Mouse (Mus musculus): ENCODE results near the gene Echs1.

Echs1 gene

DNA sequence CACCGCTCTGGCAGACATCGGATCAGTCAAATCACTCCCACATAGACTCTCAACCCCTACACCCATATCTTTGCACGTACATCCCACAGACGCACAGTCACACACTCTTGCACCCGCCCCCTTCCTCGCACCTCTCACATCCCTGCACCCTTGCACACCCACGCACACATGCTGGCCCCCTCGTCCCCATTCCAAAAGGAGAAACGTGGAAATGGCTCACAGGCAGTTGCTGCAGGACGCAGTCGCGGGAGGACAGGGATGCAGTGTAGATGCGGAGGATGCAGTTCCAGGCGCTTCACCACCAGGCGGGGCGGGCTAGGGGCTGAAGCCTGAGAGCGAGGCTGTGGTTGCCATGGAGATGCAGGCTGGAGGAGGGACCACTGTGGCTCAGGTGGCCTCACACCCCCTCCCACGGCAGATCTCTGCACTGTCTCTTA is 34.0 kb downstream of the Echs1 start, which contains the start of gene Caly:
Gene Caly, minus strand, starts transcription at position 307 of the 437 bp plus-strand sequence.
- Histone ChIP-seq H3K9me3 (ENCODE audit: low read length) (no peaks in the 10 kb centered on the region), H3K27me3 (ENCODE audit: insufficient read depth, low read length) (peaks cover 34% of the 10 kb centered on the region), H3K36me3 (ENCODE audit: insufficient read depth, low read length) (no peaks in the 10 kb centered on the region), H3K4me3 (replicated peaks; ENCODE audit: low read length) (0 out of 2 replicates have a peak within 1 kb of the TSS, but pooled peaks have one; percentile 26), H3K4me1 (replicated peaks; ENCODE audit: low read depth, low read length) (peaks cover 48% of the 10 kb centered on the region)
- TF ChIP-seq CTCF (conservative IDR thresholded peaks at IDR 0.05; ENCODE audit: low read length) (peak; percentile 42), POU5F1 (IDR thresholded peaks at IDR 0.05; ENCODE audit: borderline replicate concordance, low read length) (no peak)

DNA sequence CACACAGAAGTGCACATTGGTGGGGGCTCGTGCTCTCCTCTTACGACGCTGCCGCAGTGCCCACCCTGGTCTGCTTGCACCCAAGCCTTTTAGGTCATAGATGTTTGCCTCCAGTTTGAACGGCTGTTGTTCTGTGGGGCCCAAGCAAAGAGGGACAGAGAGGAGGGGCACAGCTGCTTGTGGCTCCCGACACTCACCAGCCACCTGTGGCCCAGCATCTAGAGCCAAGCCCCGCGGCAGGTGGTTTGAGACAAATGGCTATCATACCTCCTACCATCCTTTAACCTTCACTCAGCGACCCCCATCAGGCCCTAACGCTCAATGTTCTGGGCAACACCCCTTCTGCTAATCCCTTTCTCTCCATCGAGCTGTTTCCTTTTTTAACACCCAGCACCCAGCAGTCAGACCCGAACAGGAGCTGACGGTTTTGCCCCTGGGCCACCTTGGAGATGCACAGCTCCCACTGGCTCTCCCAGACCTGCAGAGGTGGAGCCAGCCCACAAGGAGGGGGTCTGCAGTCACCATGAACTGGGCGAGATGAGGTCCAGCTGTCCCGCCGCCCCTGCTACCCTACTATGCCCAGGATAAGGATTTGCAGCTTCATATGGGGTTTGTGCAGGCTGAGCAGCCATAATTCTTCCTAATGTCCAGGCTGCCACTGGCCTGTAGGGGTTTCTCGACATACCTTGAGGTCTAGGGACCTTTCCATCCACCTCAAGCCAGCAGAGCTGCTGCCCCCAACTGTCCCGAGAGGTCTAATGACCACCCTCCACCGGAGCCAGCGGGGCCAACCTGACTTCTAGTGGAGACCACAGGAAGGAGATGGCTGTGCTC is 34.7 kb downstream of the Echs1 start:
- no peaks in the 10 kb centered on the region for H3K36me3 ChIP-seq (ENCODE audit: insufficient read depth, low read length)
- H3K9me3 ChIP-seq (ENCODE audit: low read length) = no peaks in the 10 kb centered on the region
- peaks cover 34% of the 10 kb centered on the region for H3K27me3 ChIP-seq (ENCODE audit: insufficient read depth, low read length)
- H3K4me3 ChIP-seq (replicated peaks; ENCODE audit: low read length) = 0 out of 2 replicates have a peak overlapping the region, but pooled peaks have one; percentile 26
- H3K4me1 ChIP-seq (replicated peaks; ENCODE audit: low read depth, low read length) = peaks cover 50% of the 10 kb centered on the region
- TF ChIP-seq CTCF (conservative IDR thresholded peaks at IDR 0.05; ENCODE audit: low read length) = no peak
- no peak for TF ChIP-seq POU5F1 (IDR thresholded peaks at IDR 0.05; ENCODE audit: borderline replicate concordance, low read length)
- TF ChIP-seq NANOG (IDR thresholded peaks at IDR 0.05; ENCODE audit: borderline replicate concordance, low read length) = no peak

DNA sequence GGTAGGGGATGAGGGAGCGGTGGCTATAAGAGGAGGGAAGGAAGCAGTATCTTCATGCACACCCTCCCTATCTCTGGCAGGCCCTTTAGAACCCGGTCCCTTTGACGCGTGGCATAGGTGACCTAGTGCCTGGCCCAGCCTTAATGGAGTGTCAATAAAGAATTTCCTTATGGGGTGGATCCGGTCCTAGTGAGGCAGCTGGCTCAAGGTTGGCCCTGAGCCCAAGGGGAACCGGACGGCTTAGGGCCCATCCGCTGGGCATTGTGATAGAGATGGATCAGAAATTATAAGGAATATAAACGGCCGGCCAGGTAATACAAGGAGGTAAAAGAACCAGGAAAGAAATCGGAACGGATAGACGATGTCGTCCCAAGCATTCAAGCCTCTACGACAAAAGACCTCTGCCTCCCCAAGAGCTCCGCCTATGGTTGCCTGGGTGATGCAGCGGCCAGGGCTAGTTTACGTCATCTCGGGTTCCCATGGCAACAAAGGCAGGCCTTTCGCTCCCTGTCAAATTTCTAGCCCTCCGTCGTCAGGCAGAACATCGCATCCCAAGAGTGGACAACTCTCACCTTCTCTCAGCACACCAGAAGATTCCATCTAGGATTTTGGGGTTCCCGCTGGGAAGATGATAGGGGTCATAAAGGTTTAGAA is 35.6 kb downstream of the Echs1 start:
- TF ChIP-seq NANOG (IDR thresholded peaks at IDR 0.05; ENCODE audit: borderline replicate concordance, low read length) = no peak
- TF ChIP-seq CTCF (conservative IDR thresholded peaks at IDR 0.05; ENCODE audit: low read length) = no peak
- no peak for TF ChIP-seq POU5F1 (IDR thresholded peaks at IDR 0.05; ENCODE audit: borderline replicate concordance, low read length)

DNA sequence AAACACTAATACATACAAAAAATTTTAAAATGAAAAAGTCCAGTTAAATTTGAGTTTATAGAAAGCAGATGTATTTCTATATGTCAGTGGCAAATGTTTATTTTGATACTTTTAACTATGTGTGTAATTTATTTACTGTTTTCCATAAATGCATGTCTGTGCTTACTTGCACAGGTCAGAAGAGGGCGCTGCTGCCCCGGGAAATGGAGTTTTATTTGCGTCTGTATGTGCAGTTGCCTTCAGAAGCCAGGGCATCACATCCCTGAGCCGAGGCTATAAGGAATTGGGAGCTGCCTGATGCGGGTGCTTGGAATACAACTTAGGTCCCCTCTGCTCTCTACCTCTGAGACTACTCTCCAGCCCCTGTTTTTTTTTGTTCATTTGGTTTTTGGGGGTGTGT is 37.6 kb downstream of the Echs1 start:
- TF ChIP-seq CTCF (conservative IDR thresholded peaks at IDR 0.05; ENCODE audit: low read length) (peak; percentile 81), NANOG (IDR thresholded peaks at IDR 0.05; ENCODE audit: borderline replicate concordance, low read length) (no peak), POU5F1 (IDR thresholded peaks at IDR 0.05; ENCODE audit: borderline replicate concordance, low read length) (no peak)
- Histone ChIP-seq H3K4me3 (replicated peaks; ENCODE audit: low read length) (no peak overlapping the region), H3K36me3 (ENCODE audit: insufficient read depth, low read length) (no peaks in the 10 kb centered on the region)

More for the DNA sequence above, 35.6 kb downstream of the Echs1 start:
- peaks cover 34% of the 10 kb centered on the region for H3K27me3 ChIP-seq (ENCODE audit: insufficient read depth, low read length)
- H3K4me3 ChIP-seq (replicated peaks; ENCODE audit: low read length) = 0 out of 2 replicates have a peak overlapping the region, but pooled peaks have one; percentile 24
- no peaks in the 10 kb centered on the region for H3K9me3 ChIP-seq (ENCODE audit: low read length)
- H3K4me1 ChIP-seq (replicated peaks; ENCODE audit: low read depth, low read length) = peaks cover 52% of the 10 kb centered on the region
- no peaks in the 10 kb centered on the region for H3K36me3 ChIP-seq (ENCODE audit: insufficient read depth, low read length)

GRCm38 (mm10) chr7:140077698-140078097 is 38.6 kb downstream of the Echs1 start:
- no peaks in the 10 kb centered on the region for H3K9me3 ChIP-seq (ENCODE audit: low read length)
- H3K4me1 ChIP-seq (replicated peaks; ENCODE audit: low read depth, low read length) = peaks cover 48% of the 10 kb centered on the region
- H3K27me3 ChIP-seq (ENCODE audit: insufficient read depth, low read length) = peaks cover 38% of the 10 kb centered on the region
- H3K36me3 ChIP-seq (ENCODE audit: insufficient read depth, low read length) = no peaks in the 10 kb centered on the region
- TF ChIP-seq NANOG (IDR thresholded peaks at IDR 0.05; ENCODE audit: borderline replicate concordance, low read length) = no peak
- no peak for TF ChIP-seq CTCF (conservative IDR thresholded peaks at IDR 0.05; ENCODE audit: low read length)
- no peak for TF ChIP-seq POU5F1 (IDR thresholded peaks at IDR 0.05; ENCODE audit: borderline replicate concordance, low read length)
- H3K4me3 ChIP-seq (replicated peaks; ENCODE audit: low read length) = no peak overlapping the region

More for the DNA sequence above, 37.6 kb downstream of the Echs1 start:
- Histone ChIP-seq H3K4me1 (replicated peaks; ENCODE audit: low read depth, low read length) (peaks cover 52% of the 10 kb centered on the region), H3K27me3 (ENCODE audit: insufficient read depth, low read length) (peaks cover 34% of the 10 kb centered on the region), H3K9me3 (ENCODE audit: low read length) (no peaks in the 10 kb centered on the region)

DNA sequence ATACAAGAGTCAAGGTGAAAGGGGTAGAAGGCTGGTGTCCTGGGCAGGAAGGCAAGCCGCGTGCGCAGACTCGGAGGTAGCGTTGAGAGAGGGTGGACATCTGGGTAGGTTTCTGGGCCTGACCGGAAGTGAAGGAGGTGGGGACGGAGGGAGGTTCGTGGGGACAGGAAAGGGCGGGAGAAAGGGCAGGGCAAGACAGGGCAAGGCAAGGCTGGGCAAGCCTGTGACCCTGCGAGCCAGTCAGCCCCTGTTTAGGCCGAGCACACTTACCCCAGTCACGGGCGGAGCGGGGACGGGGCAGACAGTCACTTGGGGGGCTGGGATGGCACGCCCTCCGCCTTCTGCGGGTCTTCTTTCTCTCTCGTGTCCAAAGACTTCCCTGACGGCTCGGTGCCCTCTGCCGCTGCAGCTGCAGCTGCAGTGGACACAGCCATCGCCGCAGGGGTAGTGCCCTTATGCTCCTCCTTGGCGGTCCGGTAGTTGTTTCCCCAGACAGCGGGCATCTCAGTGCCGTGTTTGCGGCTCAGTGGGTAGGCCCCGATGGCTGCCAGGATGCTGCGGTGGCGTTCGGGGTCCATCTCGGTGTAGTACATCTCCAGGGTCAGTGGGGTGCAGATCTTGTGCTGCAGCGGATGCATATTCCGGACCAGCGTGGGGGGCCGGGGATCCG is 46.1 kb downstream of the Echs1 start:
- peaks cover 55% of the 10 kb centered on the region for H3K27me3 ChIP-seq (ENCODE audit: insufficient read depth, low read length)
- H3K4me1 ChIP-seq (replicated peaks; ENCODE audit: low read depth, low read length) = peaks cover 16% of the 10 kb centered on the region; the same call in 1 of the 2 replicates
- H3K4me3 ChIP-seq (replicated peaks; ENCODE audit: low read length) = peak overlapping the region; percentile 75
- no peaks in the 10 kb centered on the region for H3K36me3 ChIP-seq (ENCODE audit: insufficient read depth, low read length)
- TF ChIP-seq POU5F1 (IDR thresholded peaks at IDR 0.05; ENCODE audit: borderline replicate concordance, low read length) (no peak), NANOG (IDR thresholded peaks at IDR 0.05; ENCODE audit: borderline replicate concordance, low read length) (no peak), CTCF (conservative IDR thresholded peaks at IDR 0.05; ENCODE audit: low read length) (no peak)
- H3K9me3 ChIP-seq (ENCODE audit: low read length) = no peaks in the 10 kb centered on the region

GRCm38 (mm10) chr7:140067397-140067796 is 48.9 kb downstream of the Echs1 start:
- no peaks in the 10 kb centered on the region for H3K36me3 ChIP-seq (ENCODE audit: insufficient read depth, low read length)
- TF ChIP-seq NANOG (IDR thresholded peaks at IDR 0.05; ENCODE audit: borderline replicate concordance, low read length) = no peak
- TF ChIP-seq POU5F1 (IDR thresholded peaks at IDR 0.05; ENCODE audit: borderline replicate concordance, low read length) = no peak
- TF ChIP-seq CTCF (conservative IDR thresholded peaks at IDR 0.05; ENCODE audit: low read length) = no peak
- H3K4me3 ChIP-seq (replicated peaks; ENCODE audit: low read length) = no peak overlapping the region
- peaks cover 22% of the 10 kb centered on the region; the same call in 1 of the 2 replicates for H3K4me1 ChIP-seq (replicated peaks; ENCODE audit: low read depth, low read length)
- no peaks in the 10 kb centered on the region for H3K9me3 ChIP-seq (ENCODE audit: low read length)
- peaks cover 72% of the 10 kb centered on the region for H3K27me3 ChIP-seq (ENCODE audit: insufficient read depth, low read length)

DNA sequence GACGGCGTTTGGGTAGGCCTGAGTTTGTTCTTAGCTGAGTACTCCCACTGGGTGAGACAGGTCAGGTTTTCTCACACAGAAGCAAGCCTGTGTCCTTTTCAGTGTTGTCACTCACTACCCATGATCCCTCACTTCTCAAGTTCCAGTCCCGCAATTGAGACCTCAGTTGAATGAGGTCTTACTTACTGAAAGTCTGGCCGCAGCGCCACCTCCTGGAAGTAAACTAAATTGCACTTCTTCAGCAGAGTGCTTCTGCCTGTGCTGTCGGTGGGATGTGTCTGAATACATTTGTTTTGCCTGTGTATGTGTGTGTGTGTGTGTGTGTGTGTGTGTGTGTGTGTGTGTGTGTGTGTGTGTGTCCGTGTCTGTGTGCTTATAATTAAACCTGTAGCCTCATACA is 53.2 kb downstream of the Echs1 start:
- Histone ChIP-seq H3K36me3 (ENCODE audit: insufficient read depth, low read length) (no peaks in the 10 kb centered on the region), H3K27me3 (ENCODE audit: insufficient read depth, low read length) (peaks cover 81% of the 10 kb centered on the region), H3K9me3 (ENCODE audit: low read length) (no peaks in the 10 kb centered on the region), H3K4me1 (replicated peaks; ENCODE audit: low read depth, low read length) (peaks cover 47% of the 10 kb centered on the region), H3K4me3 (replicated peaks; ENCODE audit: low read length) (no peak overlapping the region)
- TF ChIP-seq NANOG (IDR thresholded peaks at IDR 0.05; ENCODE audit: borderline replicate concordance, low read length) (no peak), CTCF (conservative IDR thresholded peaks at IDR 0.05; ENCODE audit: low read length) (peak; percentile 70)

All from E14TG2a.4 (cell line).